Mouse (Mus musculus) intestine, embryonic 15.5 days (tissue): ENCODE results near the gene Mrgpra1. TPM values are rescaled to one million over a fixed set of nuclear protein-coding genes. Genes with fewer than 3 reads are reported as not detected.
"Not testable (repeated sequence)": the region's sequence is repeated elsewhere in the genome, so short reads cannot be mapped to it uniquely, and the experiment has no call there.

Experiments
- ATAC-seq: fragments of 200-750 bp; cut with Nextera tagmentation; 2 replicates; pipeline ENCODE4 v1.8.0; 2017; ENCODE audit warnings: moderate TSS enrichment, moderate library complexity
- H3K27ac ChIP-seq: fragments of 300-500 bp; sonication (generic); 2 replicates; pipeline ENCODE4 v1.5.1; 2015; ENCODE audit warnings: mild to moderate bottlenecking, inconsistent platforms
- H3K27me3 ChIP-seq: fragments of 300-500 bp; sonication (generic); replicated peaks from 2 replicates; pipeline ENCODE4 v1.6.1; 2015; ENCODE audit warnings: inconsistent platforms
- H3K36me3 ChIP-seq: fragments of 300-500 bp; sonication (generic); 2 replicates; pipeline ENCODE4 v1.6.1; 2015; ENCODE audit warnings: inconsistent platforms
- H3K4me1 ChIP-seq: fragments of 300-500 bp; sonication (generic); replicated peaks from 2 replicates; pipeline ENCODE4 v1.6.1; 2015; ENCODE audit warnings: inconsistent platforms
- H3K4me2 ChIP-seq: fragments of 300-500 bp; sonication (generic); replicated peaks from 2 replicates; pipeline ENCODE4 v1.6.1; 2015; ENCODE audit warnings: mild to moderate bottlenecking, inconsistent platforms
- H3K4me3 ChIP-seq: fragments of 300-500 bp; sonication (generic); replicated peaks from 2 replicates; pipeline ENCODE4 v1.5.1; 2015; ENCODE audit warnings: inconsistent platforms
- H3K9ac ChIP-seq: fragments of 300-500 bp; sonication (generic); 2 replicates; pipeline ENCODE4 v1.6.1; 2015; ENCODE audit warnings: inconsistent platforms
- H3K9me3 ChIP-seq: fragments of 300-500 bp; sonication (generic); 2 replicates; pipeline ENCODE4 v1.6.1; 2016; ENCODE audit warnings: inconsistent platforms
- whole genome bisulfite sequencing: fragments of 180-500 bp; shearing (Covaris S2); methylation state at CpG from one replicate; pipeline ENCODE4 v1.1.7; 2015; 5-methylcytosine and 5-hydroxymethylcytosine counted together
- polyA plus RNA-seq: library from polyadenylated mRNA; unstranded; fragments of >200 nt; fragmentation: Nextera tagmentation; extraction: Ambion mirVana; gene quantifications from 2 replicates; pipeline ENCODE4 v1.2.1, GENCODE M21; 2015

Mrgpra1 gene
- polyA plus RNA-seq: not detected in 2 replicates

- H3K4me1 ChIP-seq: no peaks in the 10 kb centered on the region
- H3K27me3 ChIP-seq: no peaks in the 10 kb centered on the region
- no peak within 1 kb of the TSS for H3K9ac ChIP-seq
- H3K4me2 ChIP-seq: no peak within 1 kb of the TSS
- no peaks in the 10 kb centered on the region for H3K36me3 ChIP-seq
- H3K9me3 ChIP-seq: no peaks in the 10 kb centered on the region
- no peak within 1 kb of the TSS for H3K4me3 ChIP-seq
- ATAC-seq: no peak
- no peak within 1 kb of the TSS for H3K27ac ChIP-seq
- WGBS: 91% methylated on average over 1 of the region's 1 CpGs
Observed at GRCm38 (mm10) chr7:47354140-47354539, at the start of gene Mrgpra1. Mrgpra1 (minus strand) TSS chr7:47354240.

GRCm38 (mm10) chr7:47401125-47401524 lies 47.1 kb upstream of the Mrgpra1 start:
- ATAC-seq: no peak
- no peak overlapping the region for H3K4me3 ChIP-seq
- no peaks in the 10 kb centered on the region for H3K27me3 ChIP-seq
- no peaks in the 10 kb centered on the region for H3K9me3 ChIP-seq
- no peaks in the 10 kb centered on the region for H3K4me1 ChIP-seq
- H3K4me2 ChIP-seq: no peak overlapping the region
- no peak overlapping the region for H3K27ac ChIP-seq
- no peaks in the 10 kb centered on the region for H3K36me3 ChIP-seq
- H3K9ac ChIP-seq: no peak overlapping the region

- Histone ChIP-seq H3K4me3 (no peak overlapping the region), H3K27me3 (no peaks in the 10 kb centered on the region), H3K4me1 (no peaks in the 10 kb centered on the region), H3K9ac (no peak overlapping the region), H3K4me2 (no peak overlapping the region), H3K36me3 (no peaks in the 10 kb centered on the region), H3K27ac (no peak overlapping the region), H3K9me3 (no peaks in the 10 kb centered on the region)
- no peak for ATAC-seq
- WGBS: 70% methylated on average over 3 of the region's 3 CpGs
Observed at GRCm38 (mm10) chr7:47348421-47348820, 5.6 kb downstream of the Mrgpra1 start.

- Histone ChIP-seq H3K4me2 (no peak overlapping the region), H3K27me3 (no peaks in the 10 kb centered on the region), H3K27ac (no peak overlapping the region), H3K4me3 (no peak overlapping the region), H3K9ac (no peak overlapping the region), H3K4me1 (no peaks in the 10 kb centered on the region), H3K36me3 (no peaks in the 10 kb centered on the region), H3K9me3 (no peaks in the 10 kb centered on the region)
- ATAC-seq: no peak
- 83% methylated on average over 4 of the region's 4 CpGs for WGBS
Observed at GRCm38 (mm10) chr7:47345905-47346478, 8.0 kb downstream of the Mrgpra1 start.

- not testable (repeated sequence) for ATAC-seq, H3K27ac ChIP-seq, H3K27me3 ChIP-seq, H3K36me3 ChIP-seq, H3K4me1 ChIP-seq, H3K9ac ChIP-seq, H3K4me2 ChIP-seq, H3K4me3 ChIP-seq, H3K9me3 ChIP-seq
- 81% methylated on average over 3 of the region's 3 CpGs for WGBS
Observed at GRCm38 (mm10) chr7:47341887-47342286, 12.2 kb downstream of the Mrgpra1 start.

- not testable (repeated sequence) for H3K4me2 ChIP-seq, H3K9ac ChIP-seq, H3K36me3 ChIP-seq, H3K27ac ChIP-seq, H3K27me3 ChIP-seq, H3K9me3 ChIP-seq, ATAC-seq, H3K4me3 ChIP-seq, H3K4me1 ChIP-seq
- 59% methylated on average over 3 of the region's 3 CpGs for WGBS
Observed at GRCm38 (mm10) chr7:47341389-47341788, 12.7 kb downstream of the Mrgpra1 start.

- H3K27ac ChIP-seq: no peak overlapping the region
- 70% methylated on average over 1 of the region's 1 CpGs for WGBS
- ATAC-seq: no peak
Observed at GRCm38 (mm10) chr7:47318299-47318698, 35.7 kb downstream of the Mrgpra1 start.

GRCm38 (mm10) chr7:47312289-47312688 lies 41.8 kb downstream of the Mrgpra1 start:
- no peak overlapping the region for H3K4me3 ChIP-seq
- H3K4me1 ChIP-seq: no peaks in the 10 kb centered on the region
- no peak overlapping the region for H3K4me2 ChIP-seq
- H3K9ac ChIP-seq: no peak overlapping the region
- no peaks in the 10 kb centered on the region for H3K9me3 ChIP-seq
- no peak overlapping the region for H3K27ac ChIP-seq
- no peak for ATAC-seq
- H3K36me3 ChIP-seq: no peaks in the 10 kb centered on the region
- H3K27me3 ChIP-seq: no peaks in the 10 kb centered on the region
- 42% methylated on average over 4 of the region's 4 CpGs for WGBS

More at GRCm38 (mm10) chr7:47318299-47318698, 35.7 kb downstream of the Mrgpra1 start:
- no peak overlapping the region for H3K4me2 ChIP-seq
- H3K4me1 ChIP-seq: no peaks in the 10 kb centered on the region
- no peak overlapping the region for H3K9ac ChIP-seq
- H3K27me3 ChIP-seq: no peaks in the 10 kb centered on the region
- no peaks in the 10 kb centered on the region for H3K36me3 ChIP-seq
- H3K4me3 ChIP-seq: no peak overlapping the region
- H3K9me3 ChIP-seq: peaks cover 3% of the 10 kb centered on the region; the same call in 1 of the 2 replicates

GRCm38 (mm10) chr7:47309855-47310254 lies 44.2 kb downstream of the Mrgpra1 start:
- Histone ChIP-seq H3K9me3 (no peaks in the 10 kb centered on the region), H3K4me1 (no peaks in the 10 kb centered on the region), H3K36me3 (no peaks in the 10 kb centered on the region), H3K9ac (no peak overlapping the region), H3K4me3 (no peak overlapping the region), H3K27me3 (no peaks in the 10 kb centered on the region), H3K4me2 (no peak overlapping the region), H3K27ac (no peak overlapping the region)
- ATAC-seq: no peak
- WGBS: 88% methylated on average over 10 of the region's 10 CpGs

GRCm38 (mm10) chr7:47304661-47305060 lies 49.4 kb downstream of the Mrgpra1 start:
- H3K36me3 ChIP-seq, H3K4me1 ChIP-seq, H3K27me3 ChIP-seq, H3K27ac ChIP-seq, H3K4me3 ChIP-seq, ATAC-seq, H3K9ac ChIP-seq, H3K9me3 ChIP-seq, H3K4me2 ChIP-seq: not testable (repeated sequence)
- 82% methylated on average over 5 of the region's 6 CpGs for WGBS

GRCm38 (mm10) chr7:47299612-47300011 lies 54.4 kb downstream of the Mrgpra1 start:
- not testable (repeated sequence) for H3K27ac ChIP-seq, H3K4me1 ChIP-seq, H3K9me3 ChIP-seq, H3K9ac ChIP-seq, H3K27me3 ChIP-seq, H3K4me3 ChIP-seq, ATAC-seq, H3K4me2 ChIP-seq, H3K36me3 ChIP-seq
